Mouse (Mus musculus): ENCODE measurements around the gene Slamf6.

Slamf6 gene

DNA sequence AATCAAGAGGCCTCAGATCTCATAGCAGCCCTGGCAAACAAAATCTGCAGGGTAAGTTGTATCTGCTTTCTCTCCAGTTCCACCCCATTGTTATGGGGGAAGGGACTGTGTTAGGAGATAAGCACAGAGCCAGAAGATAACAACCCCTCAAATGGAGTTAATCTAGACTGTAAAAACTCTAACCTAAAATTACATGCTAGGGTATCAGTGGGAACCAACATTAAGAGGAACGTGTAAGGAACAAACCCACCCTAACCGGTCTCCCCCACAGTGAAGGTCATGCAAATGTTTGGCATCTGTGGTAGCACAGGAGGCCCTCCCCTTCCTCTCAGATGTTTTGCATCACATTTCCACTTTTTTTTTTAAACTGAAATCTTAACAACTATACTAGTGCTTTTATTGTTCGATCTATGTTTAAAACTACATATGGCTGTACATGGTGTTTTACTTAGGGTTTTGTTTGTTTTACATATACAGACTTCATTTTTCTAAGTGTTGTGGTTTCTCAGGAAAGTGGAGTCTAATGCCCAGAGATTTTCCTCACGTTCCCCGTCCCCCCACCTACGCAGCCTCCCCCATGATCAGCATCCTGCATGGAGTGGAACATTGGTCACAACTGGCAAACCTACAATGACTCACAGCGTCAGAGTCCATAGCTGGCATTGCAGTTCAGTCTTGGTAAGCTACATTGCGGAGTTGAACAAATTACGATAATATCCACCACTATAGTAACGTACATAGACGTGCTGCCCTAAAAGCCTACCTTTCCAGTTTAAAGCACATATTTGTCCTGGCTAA is 77.8 kb downstream of the Slamf6 start:
- DNase-seq (ENCODE audit: extremely low spot score, low spot score), result no peak

DNA sequence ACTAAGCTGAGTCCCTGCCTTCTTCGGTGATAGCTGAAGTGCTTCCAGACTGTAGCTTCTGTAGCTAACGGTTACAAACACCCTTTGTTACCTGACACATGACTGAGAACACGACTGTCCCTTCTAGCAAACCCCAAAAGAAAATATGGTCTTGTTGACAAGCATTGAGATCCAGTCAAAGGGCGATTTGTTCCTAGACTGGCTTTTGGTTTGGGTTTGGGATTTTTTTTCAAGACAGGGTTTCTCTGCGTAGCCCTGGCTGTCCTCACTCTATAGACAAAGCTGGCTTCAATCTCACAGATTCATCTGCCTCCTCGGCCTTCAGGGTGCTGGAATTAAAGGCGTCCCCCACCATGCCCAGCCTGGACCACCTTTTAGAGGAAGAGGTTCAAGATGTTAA is 79.4 kb downstream of the Slamf6 start:
- no peak for DNase-seq (ENCODE audit: extremely low spot score, low spot score)

DNA sequence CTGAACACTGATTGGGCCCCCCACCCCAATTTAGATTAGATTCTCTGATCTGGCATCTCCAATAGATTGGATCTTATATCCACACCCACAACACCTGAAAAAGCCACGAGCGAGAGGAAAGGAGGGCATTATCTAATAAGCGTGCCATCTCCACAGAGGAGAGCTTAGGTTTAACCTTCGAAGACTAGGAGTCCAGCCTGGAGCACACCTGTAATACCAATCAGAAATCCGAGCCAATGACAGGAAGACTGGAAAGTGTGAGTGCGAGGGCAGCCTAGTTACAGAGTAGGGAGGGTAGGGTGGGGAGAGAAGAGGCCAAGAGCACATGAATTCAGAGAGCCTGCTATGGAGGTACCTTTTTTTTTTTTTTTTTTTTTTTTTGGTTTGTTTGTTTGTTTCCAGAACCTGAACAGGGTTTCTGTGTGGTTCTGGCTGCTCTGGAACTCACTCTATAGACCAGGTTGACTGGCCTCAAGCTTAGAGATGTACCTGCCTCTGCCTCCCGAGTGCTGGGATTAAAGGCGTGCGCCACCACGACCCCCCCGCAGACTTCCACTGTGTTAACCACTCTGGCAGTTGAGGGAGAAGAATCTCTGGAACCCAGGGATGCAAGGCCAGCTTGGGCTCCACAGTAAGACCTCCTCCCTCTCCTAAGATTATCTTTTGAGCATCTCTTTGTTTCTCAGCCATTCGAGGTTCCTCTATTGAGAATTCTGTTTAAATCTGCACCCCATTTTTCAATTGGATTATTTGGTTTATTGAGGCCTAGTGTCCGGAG is 81.7 kb downstream of the Slamf6 start:
- no peak for DNase-seq (ENCODE audit: extremely low spot score, low spot score)

DNA sequence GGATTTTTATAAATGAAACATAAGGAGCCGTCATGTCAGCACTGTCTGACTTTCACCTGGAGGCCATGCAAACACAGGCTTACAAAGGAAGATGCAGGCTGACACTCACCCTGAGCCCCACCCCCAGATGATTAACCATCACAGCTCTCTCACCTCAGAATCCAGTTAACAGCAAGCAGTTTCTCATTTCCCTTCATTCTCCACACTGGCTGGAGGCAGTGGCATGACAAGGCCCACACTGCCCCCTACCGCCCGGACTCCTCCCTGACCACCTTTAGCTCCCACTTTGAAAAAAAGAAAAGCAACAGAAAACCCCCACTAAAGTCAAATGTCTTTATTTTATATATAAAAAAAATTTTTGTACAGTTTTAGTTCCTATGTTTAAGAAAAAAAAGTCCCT is 83.3 kb downstream of the Slamf6 start:
- DNase-seq (ENCODE audit: extremely low spot score, low spot score), result no peak

DNA sequence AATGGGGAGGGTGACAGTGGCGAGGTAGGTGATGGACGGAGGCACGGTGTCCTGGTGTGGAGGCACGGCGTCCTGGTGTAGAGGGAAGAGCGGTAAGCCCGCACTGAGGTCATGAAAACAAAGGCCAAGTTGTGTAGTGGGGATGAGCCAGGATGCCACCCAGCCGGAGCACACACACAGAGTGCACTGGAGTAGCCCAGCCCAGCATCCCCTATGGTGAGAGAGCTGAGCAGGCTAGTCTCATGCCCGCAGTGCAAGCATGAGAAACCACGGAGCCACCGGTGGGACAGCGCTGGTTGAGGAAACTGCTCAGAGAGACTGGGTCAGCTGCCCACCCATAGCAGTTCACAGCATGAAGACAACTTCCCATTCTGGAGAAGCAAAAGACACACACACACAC is 84.3 kb downstream of the Slamf6 start:
- no peak for DNase-seq (ENCODE audit: extremely low spot score, low spot score)

Measured in neural tube, embryonic 10.5 days (tissue).